Mouse (Mus musculus) CH12.LX (cell line): ENCODE results near the gene Kdm4b.
A peak's percentile ranks its signal among the peaks of the same experiment; 100 is the strongest.

Experiments used
- BHLHE40 ChIP-seq: IDR thresholded peaks from 2 replicates; pipeline ENCODE4 v1.6.1; 2011; ENCODE audit warnings: mild to moderate bottlenecking, low read depth, low read length, improper control_type of control experiment
- CTCF ChIP-seq, 2 experiments: IDR thresholded peaks in 1 of 2; conservative IDR thresholded peaks in 1 of 2; 2 replicates each; pipeline ENCODE4 v1.5.1; 2011 to 2012; ENCODE audit warnings: low read depth in 2 of 2, low read length in 2 of 2, improper control_type of control experiment in 1 of 2, inconsistent platforms in 1 of 2, mild to moderate bottlenecking in 1 of 2, moderate library complexity in 1 of 2
- MEF2A ChIP-seq: IDR thresholded peaks from 2 replicates; pipeline ENCODE4 v1.6.1; 2014; ENCODE audit warnings: low read depth, mild to moderate bottlenecking, inconsistent platforms, low read length, improper control_type of control experiment, borderline replicate concordance
- MXI1 ChIP-seq: IDR thresholded peaks from 2 replicates; pipeline ENCODE4 v1.6.1; 2011; ENCODE audit warnings: mild to moderate bottlenecking, low read depth, low read length, improper control_type of control experiment
- POLR2A ChIP-seq: IDR thresholded peaks from 2 replicates; pipeline ENCODE4 v1.6.1; 2011; ENCODE audit warnings: low read depth, mild to moderate bottlenecking, improper control_type of control experiment, low read length
- RAD21 ChIP-seq: IDR thresholded peaks from 2 replicates; pipeline ENCODE4 v1.6.1; 2011; ENCODE audit warnings: low read depth, mild to moderate bottlenecking, low read length, improper control_type of control experiment, moderate library complexity
- SMC3 ChIP-seq: IDR thresholded peaks from 2 replicates; pipeline ENCODE4 v1.6.1; 2011; ENCODE audit warnings: low read depth, low read length, improper control_type of control experiment
- UBTF ChIP-seq: IDR thresholded peaks from 2 replicates; pipeline ENCODE4 v1.6.1; 2012; ENCODE audit warnings: low read depth, mild to moderate bottlenecking, inconsistent platforms, low read length, improper control_type of control experiment, moderate library complexity
- USF1 ChIP-seq: IDR thresholded peaks from 2 replicates; pipeline ENCODE4 v1.6.1; 2014; ENCODE audit warnings: low read depth, mild to moderate bottlenecking, inconsistent platforms, low read length, improper control_type of control experiment
- ZMIZ1 ChIP-seq: IDR thresholded peaks from 2 replicates; pipeline ENCODE4 v1.6.1; 2012; ENCODE audit warnings: low read depth, mild to moderate bottlenecking, inconsistent platforms, low read length, improper control_type of control experiment

DNA sequence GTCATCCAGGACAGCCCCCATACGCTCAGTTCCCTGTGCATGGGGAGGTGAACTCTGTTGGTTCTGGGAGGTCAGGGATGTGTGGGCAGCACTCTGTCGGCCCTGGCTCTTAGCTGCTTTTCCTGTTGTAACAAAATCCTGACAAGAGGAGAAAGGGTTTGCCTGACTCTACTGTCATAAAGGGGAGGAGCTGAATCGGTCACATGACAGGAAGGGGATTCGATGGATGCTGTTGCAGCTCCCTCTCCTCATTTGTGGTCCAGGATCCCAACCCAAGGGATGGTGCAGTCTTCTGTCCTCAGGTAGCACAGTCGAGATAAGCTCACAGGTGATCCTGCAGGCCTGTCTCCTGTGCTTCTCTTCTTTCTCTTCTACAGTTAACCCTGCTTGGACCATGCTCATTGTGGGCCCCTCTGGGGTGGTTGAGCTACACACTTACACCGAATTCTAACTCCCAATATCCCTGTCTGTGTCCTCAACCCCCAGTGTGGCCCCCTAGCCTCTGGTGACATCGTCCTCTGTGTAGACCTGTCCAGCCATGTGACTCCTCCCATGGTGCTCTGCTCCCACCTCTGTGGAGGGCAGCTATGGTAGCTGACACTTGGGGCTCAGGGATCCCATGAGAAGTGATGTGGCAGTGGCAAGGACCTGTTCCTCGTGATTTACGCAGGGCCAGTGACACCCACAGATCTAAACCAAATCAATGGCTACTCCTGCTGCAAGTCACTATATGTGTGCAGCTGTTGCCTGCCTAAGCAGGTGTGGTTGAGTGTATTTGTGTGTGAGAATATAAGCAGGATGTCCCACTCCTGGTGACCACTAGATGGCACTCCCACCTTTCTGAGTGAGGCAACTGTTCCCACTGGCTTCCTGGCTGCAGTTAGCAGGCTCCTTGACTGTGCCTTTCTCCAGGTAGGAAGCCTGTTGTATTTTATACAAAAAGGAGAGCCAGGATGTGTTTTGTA lies 31.3 kb downstream of the Kdm4b start:
- TF ChIP-seq RAD21, result peak; percentile 98
- TF ChIP-seq CTCF (conservative IDR thresholded peaks at IDR 0.05 in 1 of 2, IDR thresholded peaks at IDR 0.05 in 1 of 2; ENCODE audit: low read depth in 2 of 2, low read length in 2 of 2), result peak; percentile 87 to 98
- TF ChIP-seq MEF2A, result no peak
- TF ChIP-seq SMC3, result peak; percentile 95
- TF ChIP-seq ZMIZ1, result no peak
- TF ChIP-seq USF1, result no peak; the same call in 1 of the 2 replicates
- no peak for TF ChIP-seq BHLHE40
- no peak for TF ChIP-seq MXI1
- no peak for TF ChIP-seq UBTF
- TF ChIP-seq POLR2A, result no peak
